Mouse (Mus musculus) G1E (cell line): ENCODE data around the gene Sirt1. TPM values are rescaled to one million over a fixed set of nuclear protein-coding genes. Genes with fewer than 3 reads are reported as not detected.
"Not testable (repeated sequence)": the region's sequence is repeated elsewhere in the genome, so short reads cannot be mapped to it uniquely, and the experiment has no call there.

Source experiments
- ATAC-seq: 2 replicates; pipeline ENCODE4 v1.8.0; 2016; ENCODE audit warnings: mild to moderate bottlenecking; ENCODE audit not compliant: insufficient number of reproducible peaks, poor library complexity, low FRiP score, severe bottlenecking; ENCODE audit errors: extremely low read depth
- DNase-seq: peaks from one replicate; pipeline ENCODE4 v3.0.0; 2012; ENCODE audit warnings: low spot score
- H3K27me3 ChIP-seq: 2 replicates; pipeline ENCODE4 v1.6.1; 2012; ENCODE audit warnings: mild to moderate bottlenecking, low read length, inconsistent platforms; ENCODE audit not compliant: insufficient read depth
- H3K36me3 ChIP-seq: replicated peaks from 2 replicates; pipeline ENCODE3; 2012; ENCODE audit warnings: mild to moderate bottlenecking, inconsistent platforms
- H3K4me1 ChIP-seq: 2 replicates; pipeline ENCODE4 v1.6.1; 2012; ENCODE audit warnings: low read depth, low read length, inconsistent platforms, mixed read lengths; ENCODE audit not compliant: insufficient read depth
- H3K4me3 ChIP-seq: 2 replicates; pipeline ENCODE4 v1.5.1; 2012; ENCODE audit warnings: low read depth, mild to moderate bottlenecking, inconsistent platforms, low read length, moderate library complexity, mixed read lengths
- H3K9me3 ChIP-seq: replicated peaks from 2 replicates; pipeline ENCODE4 v1.6.1; 2012; ENCODE audit warnings: inconsistent platforms
- CTCF ChIP-seq: IDR thresholded peaks from 2 replicates; pipeline ENCODE4 v1.5.1; 2012; ENCODE audit warnings: low read depth, low read length, inconsistent platforms, mixed read lengths
- GATA1 ChIP-seq: IDR thresholded peaks from 2 replicates; pipeline ENCODE4 v1.6.1; 2012; ENCODE audit warnings: borderline replicate concordance, low read length, inconsistent platforms, mixed read lengths
- GATA2 ChIP-seq: IDR thresholded peaks from 2 replicates; pipeline ENCODE4 v1.6.1; 2012; ENCODE audit warnings: low read depth, low read length, inconsistent platforms, borderline replicate concordance
- POLR2AphosphoS5 ChIP-seq: IDR thresholded peaks from 2 replicates; pipeline ENCODE4 v1.6.1; 2012; ENCODE audit warnings: low read depth, low read length, inconsistent platforms; ENCODE audit not compliant: insufficient replicate concordance
- TAL1 ChIP-seq: conservative IDR thresholded peaks from 2 replicates; pipeline ENCODE4 v1.6.1; 2012; ENCODE audit warnings: low read depth, low read length, inconsistent platforms, mixed read lengths
- polyA plus RNA-seq: library from polyadenylated mRNA; stranded (reverse); fragments of >175 nt; gene quantifications from 2 replicates; pipeline ENCODE4 v1.2.3, GENCODE M21; 2012
- total RNA-seq, 2 experiments: library from RNA; stranded (forward) in 1 of 2; stranded (reverse) in 1 of 2; fragments of 200-1000 nt in 1 of 2; fragments of >200 nt in 1 of 2; fragmentation: Nextera tagmentation in 1 of 2; gene quantifications; 2 replicates each; pipeline ENCODE4 v1.2.3; 2014 to 2017

The Sirt1 gene
- total and polyA plus RNA-seq, 3 experiments, result 1.8 to 38.5 (median 27.5) TPM

DNA sequence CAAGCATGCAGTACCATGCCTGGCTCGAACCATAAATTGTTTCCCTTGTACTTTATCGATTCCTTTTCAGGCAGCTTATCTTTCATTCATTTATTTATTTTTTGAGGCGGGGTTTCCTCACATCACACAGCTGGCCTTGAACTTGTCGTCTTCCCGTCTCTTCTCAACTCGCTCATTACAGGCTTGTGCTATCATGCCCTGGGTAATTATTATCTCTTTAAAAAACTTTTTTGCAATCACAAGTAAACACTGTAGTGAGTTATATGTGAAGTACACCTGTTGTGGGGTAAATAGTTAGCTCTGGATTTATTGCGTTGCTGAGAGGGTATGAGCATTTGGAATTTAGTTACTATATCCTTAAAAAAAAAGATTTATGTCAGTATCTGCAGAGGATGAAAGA lies 33.8 kb upstream of the Sirt1 start:
- ATAC-seq, result no peak
- Histone ChIP-seq H3K9me3 (no peaks in the 10 kb centered on the region), H3K4me1 (no peaks in the 10 kb centered on the region), H3K4me3 (no peak overlapping the region), H3K36me3 (no peaks in the 10 kb centered on the region), H3K27me3 (no peaks in the 10 kb centered on the region)
- no peak for TF ChIP-seq GATA1
- no peak for TF ChIP-seq CTCF
- TF ChIP-seq POLR2AphosphoS5, result no peak
- TF ChIP-seq GATA2, result no peak
- no peak for TF ChIP-seq TAL1
- DNase-seq, result no peak

- ATAC-seq (no peak), DNase-seq (no peak)
- H3K4me3 ChIP-seq, result no peak overlapping the region
- no peaks in the 10 kb centered on the region for H3K27me3 ChIP-seq
- TF ChIP-seq GATA2, result no peak
- TF ChIP-seq POLR2AphosphoS5, result no peak
- TF ChIP-seq CTCF, result no peak
- no peak for TF ChIP-seq GATA1
- no peak for TF ChIP-seq TAL1
- no peaks in the 10 kb centered on the region for H3K4me1 ChIP-seq
- no peaks in the 10 kb centered on the region for H3K9me3 ChIP-seq
- no peaks in the 10 kb centered on the region for H3K36me3 ChIP-seq
These were observed 31.3 kb upstream of the Sirt1 start for GRCm38 (mm10) chr10:63412756-63413155.

- not testable (repeated sequence) for H3K4me3 ChIP-seq, H3K36me3 ChIP-seq, ATAC-seq, H3K9me3 ChIP-seq, DNase-seq, H3K4me1 ChIP-seq, H3K27me3 ChIP-seq
These were observed 30.2 kb upstream of the Sirt1 start for GRCm38 (mm10) chr10:63411674-63412073.

DNA sequence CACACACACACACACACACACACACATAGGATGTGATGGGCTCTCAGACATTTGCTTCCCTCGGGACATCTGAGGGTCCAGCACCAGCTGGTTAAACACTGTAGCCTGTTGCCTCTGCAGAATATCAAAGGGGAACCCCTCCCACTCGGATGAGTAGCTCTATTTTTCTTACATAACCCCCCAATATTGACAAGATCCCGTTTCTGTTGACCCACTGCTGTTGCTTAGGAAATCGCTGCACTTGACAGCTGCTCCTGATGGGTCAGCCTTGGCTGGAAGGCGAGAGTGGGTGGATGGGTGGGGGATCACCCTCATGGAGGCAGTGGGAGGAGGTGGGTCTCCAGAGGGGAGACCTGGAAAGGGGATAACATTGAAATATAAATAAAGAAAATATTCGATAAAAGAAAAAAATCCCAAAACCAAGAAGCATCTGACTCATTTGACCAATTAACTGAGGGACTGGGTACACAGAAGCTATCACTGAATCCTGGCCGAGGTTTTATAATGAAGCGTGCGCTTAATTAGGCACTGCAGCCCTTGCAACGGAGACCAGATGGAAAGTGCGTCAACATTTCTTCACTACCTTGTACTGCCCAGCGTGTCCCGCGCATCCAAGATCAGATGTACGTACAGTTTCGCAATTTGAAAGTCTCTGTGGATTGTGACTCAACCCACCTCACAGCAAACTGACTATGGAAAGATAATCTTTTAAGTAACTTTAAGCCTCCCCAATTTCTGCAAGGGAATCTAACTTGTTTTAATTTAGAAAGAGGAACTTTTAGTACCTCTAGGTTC lies 28.9 kb upstream of the Sirt1 start:
- Histone ChIP-seq H3K4me1 (no peaks in the 10 kb centered on the region), H3K4me3 (no peak overlapping the region), H3K27me3 (no peaks in the 10 kb centered on the region), H3K36me3 (no peaks in the 10 kb centered on the region), H3K9me3 (no peaks in the 10 kb centered on the region)
- TF ChIP-seq GATA1, result no peak
- no peak for TF ChIP-seq POLR2AphosphoS5
- TF ChIP-seq CTCF, result no peak
- no peak for TF ChIP-seq GATA2
- no peak for TF ChIP-seq TAL1
- ATAC-seq, result no peak
- DNase-seq, result no peak

GRCm38 (mm10) chr10:63403636-63404035 lies 22.1 kb upstream of the Sirt1 start:
- Histone ChIP-seq H3K27me3 (no peaks in the 10 kb centered on the region), H3K9me3 (no peaks in the 10 kb centered on the region), H3K4me3 (no peak overlapping the region), H3K4me1 (no peaks in the 10 kb centered on the region), H3K36me3 (no peaks in the 10 kb centered on the region)
- DNase-seq (no peak), ATAC-seq (no peak)
- TF ChIP-seq POLR2AphosphoS5 (no peak), GATA2 (no peak), TAL1 (no peak), CTCF (no peak), GATA1 (no peak)

GRCm38 (mm10) chr10:63402731-63403504 lies 21.4 kb upstream of the Sirt1 start:
- Histone ChIP-seq H3K4me3 (no peak overlapping the region), H3K4me1 (no peaks in the 10 kb centered on the region), H3K9me3 (no peaks in the 10 kb centered on the region), H3K27me3 (no peaks in the 10 kb centered on the region), H3K36me3 (no peaks in the 10 kb centered on the region)
- ATAC-seq, result no peak
- no peak for DNase-seq
- TF ChIP-seq TAL1, result no peak
- TF ChIP-seq CTCF, result no peak
- no peak for TF ChIP-seq GATA2
- TF ChIP-seq POLR2AphosphoS5, result no peak
- TF ChIP-seq GATA1, result no peak

- no peaks in the 10 kb centered on the region for H3K27me3 ChIP-seq
- H3K9me3 ChIP-seq, result no peaks in the 10 kb centered on the region
- H3K36me3 ChIP-seq, result no peaks in the 10 kb centered on the region
- H3K4me3 ChIP-seq, result no peak overlapping the region
- ATAC-seq, result no peak
- no peaks in the 10 kb centered on the region for H3K4me1 ChIP-seq
- no peak for TF ChIP-seq CTCF
- TF ChIP-seq TAL1, result no peak
- TF ChIP-seq POLR2AphosphoS5, result no peak
- no peak for TF ChIP-seq GATA2
- no peak for TF ChIP-seq GATA1
- DNase-seq, result no peak
These were observed 15.5 kb upstream of the Sirt1 start for GRCm38 (mm10) chr10:63396963-63397362.
